Mouse (Mus musculus): ENCODE data around the gene Map4k3. TPM values are rescaled to one million over a fixed set of nuclear protein-coding genes. Genes with fewer than 3 reads are reported as not detected.

Gene Map4k3
- total and polyA plus RNA-seq, 3 experiments, result 3.2 to 4.1 TPM; not detected in 1

GRCm38 (mm10) chr17:80713588-80713987 lies 14.7 kb downstream of the Map4k3 start:
- Histone ChIP-seq H3K9me3 (replicated peaks; ENCODE audit: insufficient read depth, low read length) (no peaks in the 10 kb centered on the region), H3K27me3 (ENCODE audit: control insufficient read depth in 1 of 2, insufficient read depth in 2 of 2, low read length in 2 of 2) (no peaks in the 10 kb centered on the region), H3K36me3 (ENCODE audit: control insufficient read depth in 1 of 2, insufficient read depth in 2 of 2, low read length in 2 of 2) (no peaks in the 10 kb centered on the region), H3K9ac (ENCODE audit: control insufficient read depth, low read depth, low read length, poor library complexity, severe bottlenecking) (no peak overlapping the region), H3K27ac (ENCODE audit: control insufficient read depth, low read depth, low read length) (no peak overlapping the region), H3K79me2 (ENCODE audit: control insufficient read depth, insufficient read depth, low read length, poor library complexity) (peaks cover 2% of the 10 kb centered on the region; the same call in 1 of the 2 replicates), H3K4me1 (ENCODE audit: control insufficient read depth in 1 of 2, insufficient read depth in 2 of 2, low read length in 2 of 2) (peaks cover 0 to 4% of the 10 kb centered on the region in 2 experiments; a peak in 1 of 4 replicates), H3K4me3 (ENCODE audit: control insufficient read depth in 1 of 2, insufficient read depth in 1 of 2, low read depth in 2 of 2, low read length in 2 of 2) (no peak overlapping the region)
- TF ChIP-seq ZMIZ1 (IDR thresholded peaks at IDR 0.05; ENCODE audit: low read depth, low read length) (no peak), RCOR1 (IDR thresholded peaks at IDR 0.05; ENCODE audit: low read depth, low read length) (no peak), UBTF (IDR thresholded peaks at IDR 0.05; ENCODE audit: borderline replicate concordance, insufficient read depth, low read depth, low read length) (no peak), CHD2 (IDR thresholded peaks at IDR 0.05; ENCODE audit: low read length) (no peak), MXI1 (IDR thresholded peaks at IDR 0.05; ENCODE audit: low read depth, low read length) (no peak), KAT2A (conservative IDR thresholded peaks at IDR 0.05; ENCODE audit: low read depth, low read length) (no peak)
- no peak for DNase-seq (ENCODE audit: low read depth, low spot score)

GRCm38 (mm10) chr17:80709921-80710838 lies 18.1 kb downstream of the Map4k3 start:
- no peak for TF ChIP-seq RCOR1 (IDR thresholded peaks at IDR 0.05; ENCODE audit: low read depth, low read length)
- no peak for TF ChIP-seq TAL1 (IDR thresholded peaks at IDR 0.05; ENCODE audit: low read length)
- TF ChIP-seq ZMIZ1 (IDR thresholded peaks at IDR 0.05; ENCODE audit: low read depth, low read length), result no peak
- TF ChIP-seq KAT2A (conservative IDR thresholded peaks at IDR 0.05; ENCODE audit: low read depth, low read length), result no peak
- TF ChIP-seq POLR2AphosphoS5 (IDR thresholded peaks at IDR 0.05; ENCODE audit: borderline replicate concordance, low read depth, low read length), result no peak
- no peak for TF ChIP-seq NELFE (IDR thresholded peaks at IDR 0.05; ENCODE audit: low read depth, low read length)
- TF ChIP-seq CTCF (IDR thresholded peaks at IDR 0.05 in 2 of 3, conservative IDR thresholded peaks at IDR 0.05 in 1 of 3; ENCODE audit: control insufficient read depth in 1 of 3, insufficient read depth in 1 of 3, low read depth in 2 of 3, low read length in 3 of 3, poor library complexity in 1 of 3, severe bottlenecking in 1 of 3), result no peak
- no peak for TF ChIP-seq ETS1 (IDR thresholded peaks at IDR 0.05; ENCODE audit: low read depth, low read length)
- no peak for TF ChIP-seq USF2 (IDR thresholded peaks at IDR 0.05; ENCODE audit: borderline replicate concordance in 1 of 2, insufficient read depth in 1 of 2, low read depth in 1 of 2, low read length in 2 of 2)
- no peak for TF ChIP-seq GATA1 (IDR thresholded peaks at IDR 0.05; ENCODE audit: low read depth, low read length)
- TF ChIP-seq UBTF (IDR thresholded peaks at IDR 0.05; ENCODE audit: borderline replicate concordance, insufficient read depth, low read depth, low read length), result no peak
- no peak for TF ChIP-seq HCFC1 (IDR thresholded peaks at IDR 0.05; ENCODE audit: low read depth, low read length)
- no peak for TF ChIP-seq MAFK (IDR thresholded peaks at IDR 0.05; ENCODE audit: borderline replicate concordance, low read depth, low read length)
- no peak overlapping the region for H3K4me3 ChIP-seq (ENCODE audit: control insufficient read depth in 1 of 2, insufficient read depth in 1 of 2, low read depth in 2 of 2, low read length in 2 of 2)
- H3K9me3 ChIP-seq (replicated peaks; ENCODE audit: insufficient read depth, low read length), result no peaks in the 10 kb centered on the region
- H3K4me1 ChIP-seq (ENCODE audit: control insufficient read depth in 1 of 2, insufficient read depth in 2 of 2, low read length in 2 of 2), result peaks cover 0 to 4% of the 10 kb centered on the region in 2 experiments; a peak in 1 of 4 replicates
- peaks cover 2% of the 10 kb centered on the region; the same call in 1 of the 2 replicates for H3K79me2 ChIP-seq (ENCODE audit: control insufficient read depth, insufficient read depth, low read length, poor library complexity)
- H3K27me3 ChIP-seq (ENCODE audit: control insufficient read depth in 1 of 2, insufficient read depth in 2 of 2, low read length in 2 of 2), result no peaks in the 10 kb centered on the region
- no peak overlapping the region for H3K27ac ChIP-seq (ENCODE audit: control insufficient read depth, low read depth, low read length)
- H3K9ac ChIP-seq (ENCODE audit: control insufficient read depth, low read depth, low read length, poor library complexity, severe bottlenecking), result no peak overlapping the region
- no peak for DNase-seq (ENCODE audit: low read depth, low spot score)
- H3K36me3 ChIP-seq (ENCODE audit: control insufficient read depth in 1 of 2, insufficient read depth in 2 of 2, low read length in 2 of 2), result no peaks in the 10 kb centered on the region
